ENCODE assay signal across 8 mouse cellular contexts in the genomic region with DNA sequence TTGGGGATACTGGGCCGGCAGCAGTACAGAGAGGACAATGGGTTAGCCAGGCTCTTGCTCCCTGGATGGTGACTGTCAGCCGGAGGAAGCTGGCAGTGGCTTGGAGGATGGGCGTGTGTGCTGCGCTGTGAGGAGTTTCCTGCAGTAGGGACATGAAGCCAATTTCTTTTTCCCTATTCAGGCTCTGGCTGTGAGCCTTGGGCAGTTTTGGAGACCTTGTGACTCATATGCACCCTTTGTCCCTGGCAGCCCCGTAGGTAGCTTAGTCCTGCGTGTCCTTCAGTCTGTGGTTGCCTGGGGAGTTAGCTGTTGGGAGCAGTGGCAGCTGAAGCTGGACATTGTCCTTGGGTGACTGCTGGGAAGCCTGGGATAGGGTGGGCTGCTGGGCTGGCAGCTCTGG.
A peak's percentile ranks its signal among the peaks of the same experiment; 100 is the strongest.
DNase-seq lines count a peak whose midpoint lies in the region; ATAC-seq and TF ChIP-seq lines count a peak whose summit lies in the region.

No protein-coding gene starts in this region.

- DNase-seq in forebrain, embryonic 14.5 days (ENCODE audit: low spot score): peak; percentile 25
- peak; percentile 90 for DNase-seq in adrenal gland, postnatal 14 days
- peak; percentile 80 to 92 for DNase-seq in kidney, postnatal 36 days
- DNase-seq in liver, postnatal 0 days: no peak
- no peak for DNase-seq in layer of hippocampus, postnatal 25 days (ENCODE audit: extremely low spot score in 1 of 2, low spot score in 1 of 2)

- no peak for ATAC-seq in forebrain, embryonic 14.5 days
- no peak for ATAC-seq in forebrain, embryonic 15.5 days (replicated peaks)
- 0 out of 2 replicates have a peak, but pooled peaks have one; percentile 26 for ATAC-seq in heart, embryonic 15.5 days (replicated peaks; ENCODE audit: insufficient number of reproducible peaks, insufficient read depth, low FRiP score, low read depth)
- no peak for ATAC-seq in stomach, embryonic 15.5 days (ENCODE audit: insufficient read depth, low FRiP score, low read depth)
- ATAC-seq in liver, postnatal 0 days: no peak

- H3K9ac ChIP-seq in forebrain, embryonic 14.5 days (ENCODE audit: low read length): no peak overlapping the region
- H3K9ac ChIP-seq in forebrain, embryonic 15.5 days (replicated peaks): no peak overlapping the region
- H3K9ac ChIP-seq in heart, embryonic 15.5 days: no peak overlapping the region
- no peak overlapping the region for H3K9ac ChIP-seq in stomach, embryonic 15.5 days
- H3K9ac ChIP-seq in liver, postnatal 0 days (replicated peaks): no peak overlapping the region

- H3K4me1 ChIP-seq in forebrain, embryonic 14.5 days (ENCODE audit: control insufficient read depth, insufficient read depth, low read length): no peaks in the 10 kb centered on the region
- peaks cover 21% of the 10 kb centered on the region for H3K4me1 ChIP-seq in forebrain, embryonic 15.5 days
- peaks cover 49% of the 10 kb centered on the region for H3K4me1 ChIP-seq in heart, embryonic 15.5 days (replicated peaks)
- peaks cover 77% of the 10 kb centered on the region for H3K4me1 ChIP-seq in stomach, embryonic 15.5 days
- peaks cover 29% of the 10 kb centered on the region for H3K4me1 ChIP-seq in liver, postnatal 0 days (ENCODE audit: insufficient read depth)

- H3K4me3 ChIP-seq in forebrain, embryonic 14.5 days (ENCODE audit: low read depth, low read length): no peak overlapping the region
- no peak overlapping the region for H3K4me3 ChIP-seq in forebrain, embryonic 15.5 days
- H3K4me3 ChIP-seq in heart, embryonic 15.5 days: no peak overlapping the region
- H3K4me3 ChIP-seq in stomach, embryonic 15.5 days (replicated peaks): no peak overlapping the region
- H3K4me3 ChIP-seq in liver, postnatal 0 days (ENCODE audit: low read depth, low read length): no peak overlapping the region

- H3K27me3 ChIP-seq in forebrain, embryonic 14.5 days (replicated peaks; ENCODE audit: control insufficient read depth, insufficient read depth, low read length): no peaks in the 10 kb centered on the region
- no peaks in the 10 kb centered on the region for H3K27me3 ChIP-seq in forebrain, embryonic 15.5 days
- H3K27me3 ChIP-seq in heart, embryonic 15.5 days: peaks cover 31% of the 10 kb centered on the region
- no peaks in the 10 kb centered on the region for H3K27me3 ChIP-seq in stomach, embryonic 15.5 days (replicated peaks)
- H3K27me3 ChIP-seq in liver, postnatal 0 days (ENCODE audit: insufficient read depth, low read length): no peaks in the 10 kb centered on the region

- no peak for TF ChIP-seq EP300 in liver, postnatal 0 days (IDR thresholded peaks at IDR 0.05; ENCODE audit: low read depth)

- H3K36me3 ChIP-seq in forebrain, embryonic 14.5 days (ENCODE audit: control insufficient read depth, insufficient read depth, low read length): no peaks in the 10 kb centered on the region
- no peaks in the 10 kb centered on the region for H3K36me3 ChIP-seq in forebrain, embryonic 15.5 days
- no peaks in the 10 kb centered on the region for H3K36me3 ChIP-seq in heart, embryonic 15.5 days
- H3K36me3 ChIP-seq in stomach, embryonic 15.5 days: no peaks in the 10 kb centered on the region
- H3K36me3 ChIP-seq in liver, postnatal 0 days (replicated peaks; ENCODE audit: insufficient read depth, low read length): no peaks in the 10 kb centered on the region

- H3K4me2 ChIP-seq in forebrain, embryonic 14.5 days (ENCODE audit: low read length): no peak overlapping the region
- no peak overlapping the region for H3K4me2 ChIP-seq in forebrain, embryonic 15.5 days (replicated peaks)
- H3K4me2 ChIP-seq in heart, embryonic 15.5 days: no peak overlapping the region
- no peak overlapping the region for H3K4me2 ChIP-seq in stomach, embryonic 15.5 days
- H3K4me2 ChIP-seq in liver, postnatal 0 days (ENCODE audit: low read depth, low read length): no peak overlapping the region

- H3K9me3 ChIP-seq in forebrain, embryonic 14.5 days (replicated peaks; ENCODE audit: control insufficient read depth, low read length): no peaks in the 10 kb centered on the region
- no peaks in the 10 kb centered on the region for H3K9me3 ChIP-seq in forebrain, embryonic 15.5 days
- H3K9me3 ChIP-seq in heart, embryonic 15.5 days (replicated peaks): no peaks in the 10 kb centered on the region
- H3K9me3 ChIP-seq in stomach, embryonic 15.5 days: no peaks in the 10 kb centered on the region
- no peaks in the 10 kb centered on the region for H3K9me3 ChIP-seq in liver, postnatal 0 days (ENCODE audit: low read length)

- WGBS in forebrain, embryonic 14.5 days: 28% methylated on average over 6 of the region's 6 CpGs
- WGBS in forebrain, embryonic 15.5 days: 25% methylated on average over 6 of the region's 6 CpGs
- 35% methylated on average over 6 of the region's 6 CpGs for WGBS in heart, embryonic 15.5 days
- WGBS in stomach, embryonic 15.5 days: 44% methylated on average over 6 of the region's 6 CpGs
- 55% methylated on average over 6 of the region's 6 CpGs for WGBS in liver, postnatal 0 days (ENCODE audit: insufficient replicate concordance)

- no peak overlapping the region for H3K27ac ChIP-seq in forebrain, embryonic 14.5 days (ENCODE audit: low read depth, low read length)
- no peak overlapping the region for H3K27ac ChIP-seq in forebrain, embryonic 15.5 days (replicated peaks)
- peak overlapping the region; percentile 39; the same call in 1 of the 2 replicates for H3K27ac ChIP-seq in heart, embryonic 15.5 days
- H3K27ac ChIP-seq in stomach, embryonic 15.5 days: peak overlapping the region; percentile 54
- no peak overlapping the region for H3K27ac ChIP-seq in liver, postnatal 0 days (ENCODE audit: low read depth)

- no peak for TF ChIP-seq CTCF in liver, postnatal 0 days (IDR thresholded peaks at IDR 0.05; ENCODE audit: low read depth)

Comparison
In these comparisons a context has a peak if more than half of its experiments do, and no peak if none do; other contexts are left out.
1. DNase-seq: peak in forebrain, embryonic 14.5 days (single experiment), adrenal gland, postnatal 14 days (single experiment) and kidney, postnatal 36 days (2 of 2); none in liver, postnatal 0 days (single experiment) and layer of hippocampus, postnatal 25 days (0 of 2).
2. H3K27ac ChIP-seq: peak in heart, embryonic 15.5 days (single experiment) and stomach, embryonic 15.5 days (single experiment); none in forebrain, embryonic 14.5 days (single experiment), forebrain, embryonic 15.5 days (single experiment) and liver, postnatal 0 days (single experiment).